Mouse (Mus musculus) mesoderm, embryonic 11.5 days (tissue): ENCODE data around the gene Prss30.
"Not testable (repeated sequence)": the region's sequence is repeated elsewhere in the genome, so short reads cannot be mapped to it uniquely, and the experiment has no call there.

Source experiments
- DNase-seq: peaks from one replicate; pipeline ENCODE4 v3.0.0-alpha.2; 2012; ENCODE audit warnings: low read depth, low spot score

Prss30 gene

DNA sequence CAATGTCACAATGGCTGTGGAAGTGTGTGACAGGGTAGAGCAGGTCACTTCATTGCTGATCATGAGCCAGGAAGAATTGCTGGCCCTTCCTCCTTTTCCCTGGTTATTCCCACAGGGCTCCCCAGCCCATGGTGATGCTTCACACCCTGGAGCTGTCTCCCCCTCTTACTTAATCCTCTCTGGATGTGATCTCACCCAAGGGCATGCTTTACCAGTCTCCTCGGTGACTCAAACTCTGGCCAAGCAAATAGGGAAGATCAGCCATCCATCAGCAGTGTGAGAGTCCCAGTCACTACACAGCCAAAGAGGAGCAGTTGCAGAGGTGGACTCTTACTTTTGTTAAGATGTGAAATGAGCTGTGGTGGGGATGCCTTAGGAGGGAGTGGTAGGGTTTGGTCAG is 4.6 kb upstream of the Prss30 start:
- DNase-seq = no peak

DNA sequence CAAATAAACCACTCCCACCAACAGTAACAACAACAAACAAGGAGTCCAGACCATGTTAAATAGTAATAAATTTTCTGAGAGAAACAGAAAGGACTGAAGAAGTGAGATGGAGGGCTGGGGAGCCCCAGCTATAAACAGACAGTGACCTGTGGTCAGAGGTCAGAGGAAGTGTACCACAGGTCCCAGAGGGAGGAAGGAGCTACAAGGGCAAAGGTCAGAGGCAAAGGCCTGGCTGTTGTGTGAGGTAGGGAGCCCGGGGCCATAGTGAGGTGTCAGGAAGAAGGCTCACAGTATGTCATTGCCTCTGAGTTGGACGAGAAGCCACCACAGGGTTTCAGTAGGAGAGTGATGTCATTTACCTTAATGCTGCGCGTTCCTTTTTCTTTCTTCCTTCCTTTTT is 2.5 kb upstream of the Prss30 start:
- no peak for DNase-seq

DNA sequence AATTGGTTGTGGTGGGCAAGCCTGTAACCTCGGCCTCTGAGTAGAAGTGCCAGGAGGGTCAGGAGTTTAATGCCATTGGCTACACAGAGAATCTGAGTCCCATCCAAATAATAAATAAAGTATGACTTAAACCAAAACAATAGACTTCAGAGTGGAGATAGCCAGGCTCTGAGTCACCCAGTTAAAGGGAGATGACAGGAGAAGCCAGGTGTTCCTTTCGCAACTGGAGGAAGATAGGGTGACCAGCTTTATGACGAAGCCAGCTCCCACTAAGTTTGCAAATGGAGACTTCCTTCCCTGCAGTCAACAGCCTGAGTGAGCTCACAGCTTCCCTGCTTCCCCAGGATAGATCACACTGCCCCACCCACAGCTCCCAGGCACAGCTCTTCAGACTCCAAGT is 895 bp downstream of the Prss30 start:
- DNase-seq = no peak

DNA sequence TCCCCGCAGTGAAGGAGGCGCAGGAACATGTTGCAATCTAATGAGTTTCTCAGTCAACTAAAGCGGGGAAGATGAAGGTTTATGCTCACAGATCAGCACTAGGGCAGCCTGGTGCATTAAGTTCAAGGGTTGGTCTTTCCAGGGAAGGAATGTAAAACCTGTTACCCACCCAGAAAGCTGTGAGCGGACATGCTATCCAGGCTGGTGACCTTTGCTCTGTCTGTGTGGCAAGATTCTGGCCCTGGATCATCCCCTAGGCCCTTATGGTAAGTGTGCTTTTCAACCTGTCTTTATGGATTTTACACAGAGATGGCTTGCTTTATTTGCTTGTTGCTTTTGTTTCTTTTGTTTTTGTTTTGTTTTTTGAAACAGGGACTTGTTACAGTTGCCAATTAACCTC is 3.7 kb downstream of the Prss30 start:
- no peak for DNase-seq

DNA sequence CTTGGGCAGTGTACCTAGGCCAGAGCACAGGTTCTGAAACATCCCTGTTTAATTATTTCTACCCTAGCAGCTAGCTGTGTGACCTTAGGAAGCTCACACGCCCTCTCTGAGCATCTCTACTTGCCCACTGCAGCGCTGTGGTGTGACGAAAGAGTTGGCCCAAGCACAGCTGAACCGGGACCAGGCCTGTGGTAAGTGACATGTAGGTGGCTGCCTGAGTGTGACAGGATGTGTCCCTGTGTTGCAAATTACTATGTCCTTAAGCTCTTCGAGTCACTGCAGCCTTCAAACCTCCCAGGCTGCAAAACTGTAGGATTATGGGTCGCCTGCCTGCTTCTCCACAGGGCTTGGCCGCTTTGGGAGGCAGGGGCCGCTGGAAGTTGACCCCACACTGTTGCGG is 9.1 kb downstream of the Prss30 start:
- DNase-seq = no peak

DNA sequence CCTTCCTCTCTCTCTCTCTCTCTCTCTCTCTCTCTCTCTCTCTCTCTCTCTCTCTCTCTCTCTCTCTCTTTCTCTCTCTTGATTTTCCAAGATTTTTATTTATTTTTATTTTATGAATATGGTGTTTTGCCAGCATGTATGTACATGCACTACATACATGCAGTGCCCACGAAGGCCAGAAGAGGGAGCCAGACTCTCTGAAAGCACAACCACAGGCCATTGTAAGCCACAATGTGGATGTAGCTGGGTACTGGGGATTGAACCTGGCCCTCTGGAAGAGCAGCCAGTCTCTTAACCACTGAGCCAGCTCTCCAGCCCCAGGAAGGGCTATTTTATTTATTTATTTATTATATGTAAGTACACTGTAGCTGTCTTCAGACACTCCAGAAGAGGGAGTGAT is 11.1 kb downstream of the Prss30 start:
- peak; percentile 73 for DNase-seq

DNA sequence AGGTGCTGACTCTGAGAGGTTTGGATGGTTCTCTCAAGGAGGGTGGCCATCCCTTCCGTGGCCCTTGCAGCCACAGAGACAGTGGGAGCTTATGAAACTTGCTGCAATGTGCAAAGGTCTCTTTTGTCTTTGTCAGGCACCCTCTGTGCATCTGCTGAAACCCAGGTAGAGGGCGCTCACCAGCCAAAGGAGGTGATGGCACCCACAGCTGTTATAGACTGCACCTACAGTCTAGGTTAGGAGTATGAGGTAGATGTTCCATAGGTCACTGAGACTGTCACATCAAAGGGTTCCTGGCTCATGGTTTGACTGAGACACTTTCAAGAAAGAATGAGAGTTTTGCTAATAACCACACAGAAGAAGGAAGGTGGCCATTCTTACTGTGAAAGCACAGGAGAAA is 11.6 kb downstream of the Prss30 start:
- no peak for DNase-seq

DNA sequence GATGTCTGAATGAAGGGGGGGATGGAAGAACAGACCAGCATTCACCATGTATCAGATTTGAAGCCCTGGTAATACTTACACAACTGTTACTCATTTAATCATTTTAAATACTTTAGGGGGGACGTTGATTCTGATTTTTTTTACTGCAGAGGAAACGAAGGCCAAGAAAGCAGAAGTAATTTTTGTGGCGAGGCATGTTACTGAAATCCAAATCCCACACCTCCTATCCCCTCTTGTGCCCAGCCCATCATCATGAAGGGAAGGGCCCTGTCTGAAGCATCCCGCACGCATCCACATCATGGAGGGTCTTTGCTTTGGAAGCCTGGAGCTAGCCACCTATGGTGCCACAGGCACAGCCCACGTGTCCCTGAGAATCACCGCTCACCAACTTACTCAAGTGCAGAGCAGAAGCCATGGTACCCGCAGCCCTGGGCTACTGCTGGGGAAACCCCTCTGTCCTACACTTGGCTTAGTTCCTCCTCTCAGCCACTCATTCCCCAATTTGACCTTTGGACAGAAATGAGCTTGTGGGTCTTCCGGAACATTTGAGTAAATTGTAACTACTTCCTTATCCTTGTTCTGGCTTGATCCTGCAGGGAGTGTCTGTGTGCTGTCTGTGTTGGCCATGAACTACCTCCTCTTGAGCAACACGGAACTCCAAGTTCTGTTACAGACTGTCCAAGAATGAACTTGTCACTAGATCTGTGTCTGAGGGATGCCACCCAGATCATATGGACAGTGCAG is 13.5 kb downstream of the Prss30 start:
- no peak for DNase-seq

DNA sequence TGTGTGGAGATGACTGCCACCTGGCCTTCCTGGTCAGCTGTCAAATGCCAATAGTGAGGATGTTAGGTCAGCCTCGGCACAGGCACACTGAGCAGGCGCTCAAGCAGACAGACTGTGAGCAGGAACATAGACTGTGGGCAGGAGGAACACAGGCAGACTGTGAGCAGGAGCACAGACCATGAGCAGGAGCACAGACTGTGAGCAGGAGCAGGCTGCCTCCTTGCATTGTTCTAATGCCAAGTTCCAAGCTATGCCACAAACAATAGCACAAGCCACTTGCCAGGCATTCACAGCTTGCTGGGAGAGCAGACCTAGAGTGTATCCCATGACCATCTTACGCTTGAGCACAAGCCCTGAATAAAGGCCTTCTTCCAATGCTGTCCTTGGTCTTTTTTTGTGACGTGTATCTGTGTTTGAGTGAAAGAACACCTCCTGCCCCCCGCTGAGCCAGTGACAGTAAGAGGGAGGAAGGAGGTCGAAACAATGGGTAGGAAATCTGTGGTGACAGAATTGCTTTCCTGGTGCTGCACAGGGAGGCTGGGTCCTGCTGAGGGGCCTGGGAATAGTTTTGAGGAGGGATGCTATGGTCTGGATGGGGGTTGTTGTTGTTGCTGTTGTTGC is 14.5 kb downstream of the Prss30 start:
- DNase-seq = no peak

DNA sequence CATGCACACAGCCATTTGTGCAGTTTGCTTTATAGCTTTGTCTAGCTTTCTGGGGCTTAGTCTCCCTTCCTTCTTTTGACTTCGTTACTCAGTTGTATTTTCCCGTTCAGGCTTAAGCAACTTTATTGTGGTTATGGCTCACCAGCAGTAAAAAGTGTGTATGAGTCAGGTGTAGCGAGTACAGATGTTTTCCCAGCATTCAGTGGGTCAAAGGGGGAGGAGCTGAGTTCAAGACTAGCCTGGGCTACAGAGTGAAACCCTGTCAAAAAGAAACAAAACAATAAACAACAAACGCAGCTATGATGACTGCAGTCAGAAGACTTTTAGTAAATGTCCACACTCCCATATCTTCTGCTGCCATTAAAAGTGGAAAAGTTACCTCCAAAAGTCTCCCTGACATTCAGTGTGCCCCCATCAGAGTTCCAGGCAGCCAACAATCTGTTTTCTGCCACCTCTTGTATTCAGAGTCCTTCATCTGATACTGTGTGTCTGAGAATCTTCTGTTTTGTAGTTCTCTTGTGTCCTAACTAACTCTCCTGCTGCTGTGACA is 18.7 kb downstream of the Prss30 start:
- DNase-seq = no peak

DNA sequence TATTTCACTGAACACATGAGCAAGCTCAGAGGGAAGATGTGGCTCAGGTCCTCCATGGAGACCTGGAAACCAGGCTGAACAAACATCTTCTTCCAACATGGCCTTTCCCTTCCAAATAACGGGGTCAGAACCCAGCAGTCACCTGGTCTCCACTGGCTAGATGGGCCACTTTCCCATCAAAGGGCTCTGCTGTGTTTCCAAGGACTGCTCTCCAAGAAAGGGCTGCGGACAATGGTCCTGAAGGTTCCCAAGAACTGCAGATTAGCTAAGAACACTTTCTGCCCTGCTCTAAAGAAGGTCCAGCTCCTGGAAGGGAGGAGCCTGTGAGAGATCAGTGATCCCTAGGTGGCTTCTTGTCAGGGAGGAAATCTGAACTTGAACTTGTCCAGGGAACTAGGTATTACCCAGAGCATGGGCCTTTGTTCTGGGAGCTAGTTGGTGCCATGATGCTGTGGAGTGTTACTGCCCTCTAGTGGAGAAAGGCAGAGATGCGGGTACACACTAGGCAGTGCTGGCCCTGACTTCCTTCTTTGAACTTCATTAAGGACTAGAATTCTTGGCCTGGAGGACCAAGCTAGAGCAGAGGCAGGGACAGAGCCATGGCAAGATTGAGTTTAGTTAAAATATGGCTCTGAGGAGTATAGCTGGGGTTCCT is 20.2 kb downstream of the Prss30 start:
- DNase-seq = peak; percentile 93

DNA sequence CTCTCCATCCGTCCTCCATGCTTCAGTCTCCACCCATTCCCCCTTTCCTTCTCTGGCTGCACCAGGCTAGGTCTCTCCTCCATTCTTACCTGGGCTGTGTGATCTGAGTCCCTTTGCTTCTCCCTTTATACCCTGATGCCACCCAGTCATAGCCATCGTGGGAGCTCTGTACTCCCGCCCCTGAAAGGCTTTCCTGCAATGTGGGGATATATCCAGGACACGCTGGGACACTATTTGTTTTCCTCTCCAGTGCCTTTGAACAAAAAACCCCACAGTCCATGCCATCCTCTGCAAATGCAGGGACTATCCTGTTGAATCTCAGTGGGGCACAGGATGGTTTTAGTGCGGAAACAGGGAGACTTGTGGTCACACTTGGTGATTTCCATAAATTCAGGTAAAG is 25.2 kb downstream of the Prss30 start, which contains the start of gene Sbpl:
Gene Sbpl, minus strand, starts transcription at position 101 of the 400 bp plus-strand sequence.
- DNase-seq = no peak

DNA sequence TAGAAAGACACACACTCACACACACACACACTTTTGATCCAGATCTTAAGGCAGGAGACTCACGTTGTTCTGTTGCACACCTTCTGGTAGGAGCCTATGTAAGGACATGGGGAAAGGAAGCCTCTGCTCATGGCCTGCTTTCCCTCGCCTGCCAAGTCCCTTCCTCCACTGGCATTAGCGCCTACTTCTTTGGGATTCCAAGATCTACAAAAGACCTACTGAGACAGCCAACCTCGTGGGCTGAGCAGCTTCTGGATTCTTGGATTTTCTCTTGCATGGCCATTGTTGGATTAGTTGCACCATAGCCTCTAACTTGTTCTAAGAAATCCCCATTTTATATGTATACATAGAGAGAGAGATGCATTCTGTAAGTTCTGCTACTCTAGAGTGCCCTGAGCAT is 29.5 kb downstream of the Prss30 start:
- not testable (repeated sequence) for DNase-seq

DNA sequence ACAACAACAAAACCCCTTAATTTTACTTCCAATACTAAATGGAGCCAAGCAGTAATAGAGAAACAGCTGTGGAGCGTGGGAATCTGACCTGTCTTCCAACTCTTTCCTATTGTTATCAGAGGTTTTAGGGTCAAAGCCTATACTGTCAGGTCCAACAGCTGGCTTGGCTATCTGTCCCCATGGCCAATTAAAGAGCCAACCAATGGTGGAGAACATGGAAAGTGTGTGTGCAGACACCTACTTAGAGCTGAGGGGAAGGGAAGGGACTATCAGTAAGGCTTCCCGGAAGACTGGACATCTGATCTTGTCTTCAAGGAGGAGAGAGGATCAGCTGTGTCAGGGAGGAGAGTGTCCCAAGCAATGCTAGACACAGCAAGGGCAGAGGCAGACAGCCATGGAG is 31.3 kb downstream of the Prss30 start:
- no peak for DNase-seq

DNA sequence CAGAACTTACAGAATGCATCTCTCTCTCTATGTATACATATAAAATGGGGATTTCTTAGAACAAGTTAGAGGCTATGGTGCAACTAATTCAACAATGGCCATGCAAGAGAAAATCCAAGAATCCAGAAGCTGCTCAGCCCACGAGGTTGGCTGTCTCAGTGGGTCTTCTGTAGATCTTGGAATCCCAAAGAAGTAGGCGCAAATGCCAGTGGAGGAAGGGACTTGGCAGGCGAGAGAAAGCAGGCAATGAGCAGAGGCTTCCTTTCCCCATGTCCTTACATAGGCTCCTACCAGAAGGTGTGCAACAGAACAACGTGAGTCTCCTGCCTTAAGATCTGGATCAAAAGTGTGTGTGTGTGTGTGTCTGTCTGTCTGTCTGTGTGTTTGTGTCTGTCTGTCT is 32.9 kb downstream of the Prss30 start:
- not testable (repeated sequence) for DNase-seq

DNA sequence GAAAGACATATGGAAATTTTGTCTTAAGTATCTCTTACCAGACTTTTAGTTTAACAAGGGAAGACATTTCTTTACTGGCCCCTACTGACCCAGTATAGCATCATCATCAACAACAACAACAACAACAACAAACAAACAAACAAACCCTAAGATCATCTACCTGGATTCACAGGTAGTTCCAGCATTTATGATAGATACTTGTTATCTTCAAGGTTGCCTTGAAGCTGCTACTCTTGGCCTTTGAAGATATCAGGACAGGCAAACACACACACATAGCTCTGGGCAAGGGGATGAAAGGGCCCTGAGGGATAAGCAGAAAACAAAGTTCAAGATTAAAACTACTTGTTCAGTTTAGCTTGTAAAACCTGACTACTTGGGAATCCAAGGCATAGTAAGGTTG is 39.0 kb downstream of the Prss30 start, which contains the start of gene Sbp:
Gene Sbp, plus strand, starts transcription at position 301 of the 400 bp plus-strand sequence.
- no peak for DNase-seq

DNA sequence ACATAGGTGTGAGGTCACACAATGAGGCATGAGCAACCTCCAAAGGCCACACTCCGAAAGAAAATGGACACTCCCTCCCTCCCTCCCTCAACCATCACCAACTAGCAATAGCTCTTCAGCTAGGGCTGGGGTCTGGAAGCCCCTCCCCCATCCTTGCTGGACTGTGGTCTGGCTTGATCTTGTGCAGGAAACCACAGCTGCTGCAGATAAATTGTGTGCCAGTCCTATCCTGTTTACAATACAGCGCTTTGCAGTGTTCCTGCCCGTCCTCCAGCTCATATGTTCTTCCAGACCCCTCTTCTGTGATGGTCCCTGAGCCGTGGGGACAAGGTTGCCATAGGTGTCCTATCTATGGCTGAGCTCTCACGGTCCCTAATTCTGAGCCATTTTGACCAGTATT is 49.2 kb downstream of the Prss30 start:
- DNase-seq = no peak

DNA sequence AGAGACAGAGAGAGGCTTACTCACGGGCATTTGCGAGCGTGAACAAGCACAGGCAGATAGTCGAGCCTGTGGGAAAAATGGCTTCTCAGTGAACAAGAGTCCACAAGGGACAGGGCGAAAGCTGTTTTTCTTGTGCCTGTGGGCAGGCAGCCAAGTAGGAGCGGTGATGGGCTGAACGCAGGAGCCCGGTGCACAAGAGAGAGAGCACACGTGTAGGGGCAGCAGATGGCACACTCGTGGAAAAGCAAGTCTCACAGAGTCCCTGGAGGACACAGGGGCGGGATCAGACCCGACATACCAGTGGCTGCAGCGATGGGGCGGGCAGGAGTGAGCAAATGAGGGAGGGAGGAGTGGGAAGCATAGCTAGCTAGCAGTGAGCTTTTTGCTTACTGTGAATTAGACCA is 55.3 kb downstream of the Prss30 start:
- DNase-seq = peak; percentile 82

DNA sequence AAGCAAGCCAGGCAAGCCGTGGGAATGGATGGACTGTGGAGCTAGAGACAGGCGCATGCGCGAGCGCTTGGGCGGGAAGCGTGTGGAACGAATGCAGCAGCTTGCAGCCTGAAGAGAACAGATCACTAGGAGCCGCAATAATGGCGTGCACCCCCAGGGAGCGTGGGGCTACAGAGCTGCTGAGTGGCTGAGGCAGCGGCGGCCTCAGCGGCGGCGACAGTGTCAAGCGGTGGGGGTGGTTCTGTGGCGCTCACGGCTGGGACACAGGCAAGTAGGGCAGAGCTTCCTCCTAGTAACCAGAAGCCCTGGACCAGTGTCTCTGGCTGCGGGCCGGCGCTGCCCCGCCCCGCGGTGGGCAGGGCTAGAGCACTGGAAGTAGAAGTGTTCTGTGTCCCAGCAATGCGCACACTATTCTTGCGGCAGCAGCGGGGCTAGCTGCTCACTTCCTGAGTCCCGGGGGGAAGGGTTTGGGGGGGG is 55.8 kb downstream of the Prss30 start:
- DNase-seq = peak; percentile 94
